Mouse (Mus musculus) heart, postnatal 14 days (tissue): ENCODE measurements around the gene Prps2. TPM values are rescaled to one million over a fixed set of nuclear protein-coding genes. Genes with fewer than 3 reads are reported as not detected.
"Not testable (repeated sequence)": the region's sequence is repeated elsewhere in the genome, so short reads cannot be mapped to it uniquely, and the experiment has no call there.

Experiments
- DNase-seq, 2 experiments: peaks; one replicate each; pipeline ENCODE4 v3.0.0; 2021 to 2022
- intact Hi-C: fragments of 180-260 bp; cut with DNase I; formaldehyde crosslinking; loops from one replicate; pipeline ENCODE4 v1.15.1; 2025
- total RNA-seq, 2 experiments: library from RNA; stranded (reverse); gene quantifications; 2 replicates each; pipeline ENCODE4 v1.2.3; 2021

The Prps2 gene
- total RNA-seq, 2 experiments from 2014 or later: 11.2 to 12.8 TPM

DNA sequence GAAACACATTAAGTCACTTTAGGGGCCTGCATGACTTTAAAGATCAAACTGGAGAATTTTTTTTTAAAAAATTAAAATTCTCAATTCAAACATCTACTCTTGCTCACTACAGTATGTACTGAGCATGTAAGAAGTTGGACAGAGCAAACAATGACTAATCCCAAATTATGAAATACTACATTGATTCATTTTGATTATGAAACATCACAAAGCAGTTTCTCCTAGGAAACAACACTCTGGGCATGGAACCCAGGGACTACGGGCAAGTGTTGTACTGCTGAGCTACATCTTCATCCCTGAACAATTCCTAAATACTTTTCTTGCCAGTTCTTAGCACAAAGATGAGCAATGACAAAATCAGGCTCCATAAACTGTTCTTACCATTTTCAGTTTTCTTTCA is 52.9 kb downstream of the Prps2 start:
- no peak for DNase-seq
- intact Hi-C loops: no loop called here

GRCm38 (mm10) chrX:167329098-167329497 is 53.5 kb downstream of the Prps2 start:
- intact Hi-C loops: no loop called here
- DNase-seq: peak; percentile 3 to 12

- intact Hi-C loops: no loop called here
- no peak for DNase-seq
Observed at GRCm38 (mm10) chrX:167328519-167328918, 54.0 kb downstream of the Prps2 start.

DNA sequence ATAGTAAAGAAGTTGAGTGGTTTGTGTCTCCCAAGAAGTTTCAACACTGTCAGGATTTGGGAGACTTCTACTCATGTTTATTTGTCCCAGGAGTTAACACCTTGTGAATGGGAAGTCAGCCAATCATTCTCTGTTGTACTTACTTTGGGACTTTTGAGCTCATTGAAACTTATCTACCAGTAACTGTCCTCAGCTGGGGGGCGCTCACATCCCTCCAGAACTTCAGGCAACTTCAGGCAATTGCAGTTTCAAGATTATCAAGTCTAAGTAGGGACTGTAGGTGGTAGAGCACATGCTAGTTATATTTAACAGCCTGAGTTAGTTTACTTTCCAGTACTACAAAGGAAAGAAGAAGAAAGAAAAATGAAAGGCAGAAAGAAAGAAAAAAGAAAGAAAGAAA is 58.8 kb downstream of the Prps2 start:
- no peak for DNase-seq
- intact Hi-C loops: no loop called here

DNA sequence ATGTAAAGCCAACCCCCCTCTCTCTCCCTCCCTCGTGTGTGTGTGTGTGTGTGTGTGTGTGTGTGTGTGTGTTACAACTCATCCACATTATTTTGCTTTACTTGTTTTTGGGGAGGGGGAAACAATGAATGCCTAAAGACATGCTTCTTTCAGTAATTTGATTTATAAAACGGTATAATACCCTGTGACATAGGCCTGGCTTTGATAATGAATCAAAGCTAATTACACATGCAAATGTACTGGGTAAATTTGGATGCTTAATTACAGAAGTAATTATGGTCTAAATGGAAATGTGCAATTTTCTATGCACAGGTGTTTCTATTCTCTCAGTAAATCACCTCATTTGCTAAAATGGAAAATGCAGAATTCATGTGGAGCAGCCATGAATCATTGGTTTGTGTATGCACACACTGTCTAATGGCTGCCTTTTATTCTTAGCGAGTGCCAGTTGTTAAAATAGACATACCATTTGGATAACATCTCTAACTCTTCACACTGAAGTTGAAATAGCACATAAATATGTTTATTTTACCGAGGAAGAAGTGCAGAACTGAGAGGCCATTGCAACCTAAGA is 61.2 kb downstream of the Prps2 start:
- intact Hi-C loops: no loop called here
- no peak for DNase-seq

GRCm38 (mm10) chrX:167318819-167319396 is 63.6 kb downstream of the Prps2 start:
- intact Hi-C loops: no loop called here
- no peak for DNase-seq

DNA sequence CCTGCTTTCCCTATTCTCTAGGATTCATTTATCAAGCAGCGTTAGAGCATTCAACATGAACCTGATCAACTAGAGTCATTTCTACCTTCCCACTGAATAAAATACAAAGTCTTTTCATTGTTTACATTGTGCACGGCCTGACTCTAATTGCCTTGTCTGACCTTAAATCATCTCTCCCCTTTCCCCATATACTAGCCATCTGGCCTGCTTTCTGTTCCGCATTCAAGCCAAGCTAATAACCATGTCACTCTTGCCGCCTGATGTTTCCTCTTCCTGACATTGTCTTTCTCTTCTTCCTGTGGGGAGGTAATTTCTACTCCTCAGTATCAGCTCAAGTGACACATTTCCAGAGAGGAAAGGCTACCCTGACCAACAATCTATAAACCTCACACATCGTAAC is 66.8 kb downstream of the Prps2 start:
- intact Hi-C loops: no loop called here
- DNase-seq: no peak

GRCm38 (mm10) chrX:167315093-167315726 is 67.3 kb downstream of the Prps2 start:
- intact Hi-C loops: no loop called here

DNA sequence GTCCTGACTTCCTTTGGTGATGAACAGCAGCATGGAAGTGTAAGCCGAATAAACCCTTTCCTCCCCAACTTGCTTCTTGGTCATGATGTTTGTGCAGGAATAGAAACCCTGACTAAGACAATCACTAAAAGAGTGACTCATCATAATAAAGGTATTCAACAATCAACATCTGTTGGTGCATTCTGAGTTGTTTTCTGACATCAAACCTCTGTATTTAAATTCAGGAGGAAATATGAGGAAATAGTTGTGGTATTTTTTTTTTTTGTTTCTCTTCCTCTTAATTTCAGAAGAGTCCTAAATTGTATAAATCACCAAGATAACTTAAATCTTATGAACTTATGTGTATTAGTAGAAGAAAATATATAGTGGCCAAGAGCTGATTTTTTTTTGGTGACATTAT is 80.5 kb downstream of the Prps2 start:
- intact Hi-C loops, DNase-seq: not testable (repeated sequence)

More at GRCm38 (mm10) chrX:167315093-167315726, 67.3 kb downstream of the Prps2 start:
- DNase-seq: no peak

Other genes with a start within 250 kb of the Prps2 start
- gene Tmsb4x, start 173.4 kb downstream of the Prps2 start, total RNA-seq: 100 to 1,000 TPM; 543 to 602 TPM
- gene Tlr8, start 118.4 kb downstream of the Prps2 start, total RNA-seq: 1 to 10 TPM; 1.9 to 2.2 TPM
- gene Tlr7, start 52.2 kb downstream of the Prps2 start, total RNA-seq: 1 to 10 TPM; 2.0 to 2.2 TPM